In genomic region chr10:81177491-81177925, GRCm38 (mm10) we compare ENCODE assay signal across 9 mouse cellular contexts. TPM values are rescaled to one million over a fixed set of nuclear protein-coding genes. Genes with fewer than 3 reads are reported as not detected.
DNase-seq lines count a peak whose midpoint lies in the region; ATAC-seq and TF ChIP-seq lines count a peak whose summit lies in the region.
"Had no signal": no experiment of that assay in that cellular context is flagged by ENCODE, and none has a peak within 500 bp of the region (broad histone marks: within the 10 kb centered on the region; RNA-seq: fewer than 3 reads in every experiment).

No protein-coding gene starts in this region.

- no peaks in the 10 kb centered on the region for H3K27me3 ChIP-seq in forebrain, embryonic 11.5 days (ENCODE audit: control insufficient read depth, insufficient read depth, low read length)
- H3K27me3 ChIP-seq in kidney, adult 2 months (replicated peaks; ENCODE audit: control insufficient read depth, insufficient read depth, low read length) = no peaks in the 10 kb centered on the region
- no peaks in the 10 kb centered on the region for H3K27me3 ChIP-seq in midbrain, embryonic 13.5 days

- peak overlapping the region; percentile 77 for H3K27ac ChIP-seq in forebrain, embryonic 11.5 days (ENCODE audit: low read depth, low read length)
- H3K27ac ChIP-seq in kidney, adult 2 months (ENCODE audit: insufficient read depth, low read depth, low read length) = peak overlapping the region; percentile 93
- H3K27ac ChIP-seq in midbrain, embryonic 13.5 days = peak overlapping the region; percentile 96

- H3K9me3 ChIP-seq in forebrain, embryonic 11.5 days (ENCODE audit: control insufficient read depth, low read length) = no peaks in the 10 kb centered on the region
- no peaks in the 10 kb centered on the region for H3K9me3 ChIP-seq in midbrain, embryonic 13.5 days

- H3K4me3 ChIP-seq in forebrain, embryonic 11.5 days (ENCODE audit: low read depth, low read length) = peak overlapping the region; percentile 100
- H3K4me3 ChIP-seq in kidney, adult 2 months (ENCODE audit: insufficient read depth, low read depth, low read length) = peak overlapping the region; percentile 72
- peak overlapping the region; percentile 100 for H3K4me3 ChIP-seq in midbrain, embryonic 13.5 days (replicated peaks)

- H3K4me1 ChIP-seq in forebrain, embryonic 11.5 days (replicated peaks; ENCODE audit: control insufficient read depth, insufficient read depth, low read length) = peaks cover 28% of the 10 kb centered on the region
- H3K4me1 ChIP-seq in kidney, adult 2 months (ENCODE audit: control insufficient read depth, insufficient read depth, low read length) = peaks cover 16% of the 10 kb centered on the region; the same call in 1 of the 2 replicates
- peaks cover 69% of the 10 kb centered on the region for H3K4me1 ChIP-seq in midbrain, embryonic 13.5 days (replicated peaks)

- TF ChIP-seq POLR2A in kidney, adult 2 months (IDR thresholded peaks at IDR 0.05; ENCODE audit: low read depth, low read length) = no peak

- H3K9ac ChIP-seq in forebrain, embryonic 11.5 days (ENCODE audit: low read length) = peak overlapping the region; percentile 98
- peak overlapping the region; percentile 99 for H3K9ac ChIP-seq in midbrain, embryonic 13.5 days (replicated peaks)

- WGBS in forebrain, embryonic 11.5 days = 20% methylated on average over 16 of the region's 16 CpGs
- WGBS in kidney, adult 2 months = 3% methylated on average over 16 of the region's 16 CpGs
- WGBS in midbrain, embryonic 13.5 days = 13% methylated on average over 16 of the region's 16 CpGs

- H3K36me3 ChIP-seq in forebrain, embryonic 11.5 days (ENCODE audit: control insufficient read depth, insufficient read depth, low read length) = peaks cover 43% of the 10 kb centered on the region
- peaks cover 16% of the 10 kb centered on the region for H3K36me3 ChIP-seq in kidney, adult 2 months (ENCODE audit: control insufficient read depth, insufficient read depth, low read length)
- peaks cover 51% of the 10 kb centered on the region for H3K36me3 ChIP-seq in midbrain, embryonic 13.5 days

- no peak for ATAC-seq in forebrain, embryonic 11.5 days (replicated peaks; ENCODE audit: low FRiP score)
- no peak for ATAC-seq in midbrain, embryonic 13.5 days

- H3K4me2 ChIP-seq in forebrain, embryonic 11.5 days (ENCODE audit: low read depth, low read length, severe bottlenecking) = peak overlapping the region; percentile 99
- peak overlapping the region; percentile 95 for H3K4me2 ChIP-seq in midbrain, embryonic 13.5 days (replicated peaks)

- DNase-seq in layer of hippocampus, postnatal 10 days (ENCODE audit: low spot score in 2 of 2) = peak; percentile 50 to 64
- no peak for DNase-seq in layer of hippocampus, adult 9-11 months
- DNase-seq in MN1 (ENCODE audit: low spot score) = peak; percentile 63
- DNase-seq in forebrain, embryonic 11.5 days (ENCODE audit: low spot score) = no peak
- DNase-seq in kidney, adult 2 months = peak; percentile 63
- DNase-seq in layer of hippocampus, adult 8-10 months (ENCODE audit: low spot score in 2 of 2) = no peak
- no peak for DNase-seq in gastrocnemius, postnatal 25 days

- no peak for TF ChIP-seq CTCF in kidney, adult 2 months (conservative IDR thresholded peaks at IDR 0.05; ENCODE audit: insufficient read depth, insufficient read length, low read depth, low read length)

RNA-seq across cellular contexts. Expression of gene Eef2, which starts 1.1 kb away (rescaled TPM):
- total RNA-seq in layer of hippocampus, postnatal 10 days (2021) = 1,000 to 10,000 TPM; 1,075 to 1,131 TPM
- 467 and 501 TPM in 2 replicates for polyA plus RNA-seq in forebrain, embryonic 11.5 days (2014; fragmentation: Nextera tagmentation; extraction: Ambion mirVana)
- polyA plus RNA-seq in kidney, adult 2 months (2012; rRNA removed) = 1,330 and 1,454 TPM in 2 replicates
- polyA plus RNA-seq in midbrain, embryonic 13.5 days (2015; fragmentation: Nextera tagmentation; extraction: Ambion mirVana) = 565 and 579 TPM in 2 replicates
- 100 to 1,000 TPM; 820 to 960 (median 855) TPM for total RNA-seq in layer of hippocampus, adult 8-10 months (2022)
- total RNA-seq in gastrocnemius, postnatal 25 days (2021) = 100 to 1,000 TPM; 838 to 862 TPM

RNA-seq across cellular contexts. Expression of gene Dapk3, which starts 5.3 kb away (rescaled TPM):
- 10 to 100 TPM; 66.1 to 67.9 TPM for total RNA-seq in layer of hippocampus, postnatal 10 days (2021)
- polyA plus RNA-seq in forebrain, embryonic 11.5 days (2014; fragmentation: Nextera tagmentation; extraction: Ambion mirVana) = 54.8 and 59.3 TPM in 2 replicates
- 52.9 and 54.0 TPM in 2 replicates for polyA plus RNA-seq in kidney, adult 2 months (2012; rRNA removed)
- 48.4 and 67.3 TPM in 2 replicates for polyA plus RNA-seq in midbrain, embryonic 13.5 days (2015; fragmentation: Nextera tagmentation; extraction: Ambion mirVana)
- 10 to 100 TPM; 57.1 to 69.8 (median 65.7) TPM for total RNA-seq in layer of hippocampus, adult 8-10 months (2022)
- total RNA-seq in gastrocnemius, postnatal 25 days (2021) = 10 to 100 TPM; 22.3 to 22.4 TPM

RNA-seq across cellular contexts. Expression of gene 4930442H23Rik, which starts 6.1 kb away (rescaled TPM):
- total RNA-seq in layer of hippocampus, postnatal 10 days (2021) = not detected
- polyA plus RNA-seq in forebrain, embryonic 11.5 days (2014; fragmentation: Nextera tagmentation; extraction: Ambion mirVana) = not detected in 2 replicates
- not detected in 2 replicates for polyA plus RNA-seq in kidney, adult 2 months (2012; rRNA removed)
- 0.12 and 0.15 TPM in 2 replicates for polyA plus RNA-seq in midbrain, embryonic 13.5 days (2015; fragmentation: Nextera tagmentation; extraction: Ambion mirVana)
- not detected for total RNA-seq in layer of hippocampus, adult 8-10 months (2022)
- total RNA-seq in gastrocnemius, postnatal 25 days (2021) = not detected
- total RNA-seq: neutrophil, adult 5-6 weeks had no signal

RNA-seq across cellular contexts. Expression of gene Pias4, which starts 9.8 kb away (rescaled TPM):
- total RNA-seq in layer of hippocampus, postnatal 10 days (2021) = 10 to 100 TPM; 26.7 to 29.7 TPM
- 54.0 and 65.0 TPM in 2 replicates for polyA plus RNA-seq in forebrain, embryonic 11.5 days (2014; fragmentation: Nextera tagmentation; extraction: Ambion mirVana)
- polyA plus RNA-seq in kidney, adult 2 months (2012; rRNA removed) = 34.6 and 36.8 TPM in 2 replicates
- 60.0 and 60.9 TPM in 2 replicates for polyA plus RNA-seq in midbrain, embryonic 13.5 days (2015; fragmentation: Nextera tagmentation; extraction: Ambion mirVana)
- 10 to 100 TPM; 27.0 to 35.1 (median 31.7) TPM for total RNA-seq in layer of hippocampus, adult 8-10 months (2022)
- total RNA-seq in gastrocnemius, postnatal 25 days (2021) = 10 to 100 TPM; 11.7 to 14.2 TPM

RNA-seq across cellular contexts. Expression of gene Nmrk2, which starts 24.3 kb away (rescaled TPM):
- under 1 TPM in 1 of 2 experiments, not detected in 1; 0.18 TPM for total RNA-seq in layer of hippocampus, postnatal 10 days (2021)
- polyA plus RNA-seq in forebrain, embryonic 11.5 days (2014; fragmentation: Nextera tagmentation; extraction: Ambion mirVana) = not detected in 2 replicates
- 0.97 TPM in 1 of 2 replicates, not detected in the other for polyA plus RNA-seq in kidney, adult 2 months (2012; rRNA removed)
- 0.16 TPM in 1 of 2 replicates, not detected in the other for polyA plus RNA-seq in midbrain, embryonic 13.5 days (2015; fragmentation: Nextera tagmentation; extraction: Ambion mirVana)
- total RNA-seq in layer of hippocampus, adult 8-10 months (2022) = under 1 TPM in 1 of 4 experiments, not detected in 3; 0.57 TPM
- 10 to 100 TPM; 41.1 to 57.7 TPM for total RNA-seq in gastrocnemius, postnatal 25 days (2021)
- total RNA-seq: neutrophil, adult 5-6 weeks had no signal

Comparison
In these comparisons a context has a peak if more than half of its experiments do, and no peak if none do; other contexts are left out.
1. DNase-seq: peak in layer of hippocampus, postnatal 10 days (2 of 2), MN1 (single experiment) and kidney, adult 2 months (single experiment); none in layer of hippocampus, adult 9-11 months (single experiment), forebrain, embryonic 11.5 days (single experiment), layer of hippocampus, adult 8-10 months (0 of 2) and gastrocnemius, postnatal 25 days (single experiment).
2. Peak in every context shown above with its lines, with median percentiles within 50 percentile points of each other: H3K27ac ChIP-seq and H3K4me3 ChIP-seq.